In genomic region chr3:57551210-57551609, GRCm38 (mm10) we compare ENCODE assay signal across 22 mouse cellular contexts. TPM values are rescaled to one million over a fixed set of nuclear protein-coding genes. Genes with fewer than 3 reads are reported as not detected.
"Had no signal": no experiment of that assay in that cellular context is flagged by ENCODE, and none has a peak within 500 bp of the region (broad histone marks: within the 10 kb centered on the region; RNA-seq: fewer than 3 reads in every experiment).

No protein-coding gene starts in this region.

- H3K4me2 ChIP-seq: kidney, embryonic 15.5 days; limb, embryonic 13.5 days; liver, embryonic 11.5 days; lung, embryonic 14.5 days; midbrain, embryonic 12.5 days; midbrain, embryonic 15.5 days; neural tube, embryonic 13.5 days; stomach, embryonic 15.5 days had no signal

- DNase-seq: kidney, adult 11 months; kidney, adult 8-10 months; kidney, postnatal 10 days; kidney, postnatal 4 days; left cerebral cortex, postnatal 4 days; liver, postnatal 0 days; lung, embryonic 14.5 days; retina, postnatal 1 day; right cerebral cortex, postnatal 25 days; spleen, adult 18-20 months; thymus, adult 18-20 months; thymus, postnatal 36 days had no signal

- H3K27ac ChIP-seq: kidney, embryonic 15.5 days; limb, embryonic 13.5 days; liver, embryonic 14.5 days; macrophage; midbrain, embryonic 12.5 days; midbrain, embryonic 15.5 days; neural tube, embryonic 13.5 days; stomach, embryonic 15.5 days had no signal

- H3K4me3 ChIP-seq: kidney, embryonic 15.5 days; limb, embryonic 13.5 days; midbrain, embryonic 12.5 days; midbrain, embryonic 15.5 days; neural tube, embryonic 13.5 days; stomach, embryonic 15.5 days had no signal

- H3K9ac ChIP-seq: kidney, embryonic 15.5 days; limb, embryonic 13.5 days; liver, embryonic 14.5 days; liver, postnatal 0 days; lung, embryonic 14.5 days; midbrain, embryonic 12.5 days; midbrain, embryonic 15.5 days; neural tube, embryonic 13.5 days; stomach, embryonic 15.5 days had no signal

- H3K36me3 ChIP-seq: kidney, embryonic 15.5 days; limb, embryonic 13.5 days; midbrain, embryonic 12.5 days; midbrain, embryonic 15.5 days; neural tube, embryonic 13.5 days; stomach, embryonic 15.5 days had no signal

- ATAC-seq: liver, postnatal 0 days; lung, postnatal 0 days; midbrain, embryonic 15.5 days had no signal

- H3K27me3 ChIP-seq: kidney, embryonic 15.5 days; limb, embryonic 13.5 days; midbrain, embryonic 12.5 days; midbrain, embryonic 15.5 days; neural tube, embryonic 13.5 days; stomach, embryonic 15.5 days had no signal

- H3K9me3 ChIP-seq: kidney, embryonic 15.5 days; limb, embryonic 13.5 days; midbrain, embryonic 12.5 days; midbrain, embryonic 15.5 days; neural tube, embryonic 13.5 days; stomach, embryonic 15.5 days had no signal

- H3K4me1 ChIP-seq: midbrain, embryonic 12.5 days; midbrain, embryonic 15.5 days; stomach, embryonic 15.5 days had no signal

RNA-seq across cellular contexts. Expression of gene Wwtr1, which starts 24.5 kb away (rescaled TPM):
- polyA plus RNA-seq: macrophage had no signal
